Mouse (Mus musculus): ENCODE measurements around the gene Prkacb. TPM values are rescaled to one million over a fixed set of nuclear protein-coding genes. Genes with fewer than 3 reads are reported as not detected.

Prkacb gene
- polyA plus RNA-seq, 1 experiment from 2014 or later: 74.8 TPM

- H3K27ac ChIP-seq (ENCODE audit: low read depth): no peak overlapping the region
- H3K4me3 ChIP-seq (ENCODE audit: low read depth, low read length): no peak overlapping the region
- H3K9me3 ChIP-seq (ENCODE audit: low read depth, low read length): no peaks in the 10 kb centered on the region
- no peaks in the 10 kb centered on the region for H3K36me3 ChIP-seq (ENCODE audit: insufficient read depth)
- ATAC-seq (ENCODE audit: insufficient read depth) (no peak), DNase-seq (no peak)
- H3K27me3 ChIP-seq (ENCODE audit: insufficient read depth, low read length): no peaks in the 10 kb centered on the region
- peaks cover 5% of the 10 kb centered on the region; the same call in 1 of the 2 replicates for H3K4me1 ChIP-seq (ENCODE audit: insufficient read depth)
- TF ChIP-seq CTCF (IDR thresholded peaks at IDR 0.05; ENCODE audit: low read depth): no peak
- H3K4me2 ChIP-seq: peak overlapping the region; percentile 55; the same call in 1 of the 2 replicates
- WGBS: 66% methylated on average over 2 of the region's 2 CpGs
- H3K9ac ChIP-seq: no peak overlapping the region
Observed at GRCm38 (mm10) chr3:146683095-146683494, 129.7 kb downstream of the Prkacb start.

- ATAC-seq (ENCODE audit: insufficient read depth): no peak
- H3K36me3 ChIP-seq (ENCODE audit: insufficient read depth): no peaks in the 10 kb centered on the region
- peak overlapping the region; percentile 13; the same call in 1 of the 2 replicates for H3K4me3 ChIP-seq (ENCODE audit: low read depth, low read length)
- H3K27ac ChIP-seq (ENCODE audit: low read depth): peak overlapping the region; percentile 71
- TF ChIP-seq CTCF (IDR thresholded peaks at IDR 0.05; ENCODE audit: low read depth): no peak
- no peaks in the 10 kb centered on the region for H3K9me3 ChIP-seq (ENCODE audit: low read depth, low read length)
- peak overlapping the region; percentile 47 for H3K9ac ChIP-seq
- no peaks in the 10 kb centered on the region for H3K27me3 ChIP-seq (ENCODE audit: insufficient read depth, low read length)
- peak overlapping the region; percentile 55 for H3K4me2 ChIP-seq
- H3K4me1 ChIP-seq (ENCODE audit: insufficient read depth): peaks cover 5% of the 10 kb centered on the region; the same call in 1 of the 2 replicates
- 46% methylated on average over 13 of the region's 13 CpGs for WGBS
- peak; percentile 88 for DNase-seq
Observed at GRCm38 (mm10) chr3:146682140-146682651, 130.6 kb downstream of the Prkacb start.

DNA sequence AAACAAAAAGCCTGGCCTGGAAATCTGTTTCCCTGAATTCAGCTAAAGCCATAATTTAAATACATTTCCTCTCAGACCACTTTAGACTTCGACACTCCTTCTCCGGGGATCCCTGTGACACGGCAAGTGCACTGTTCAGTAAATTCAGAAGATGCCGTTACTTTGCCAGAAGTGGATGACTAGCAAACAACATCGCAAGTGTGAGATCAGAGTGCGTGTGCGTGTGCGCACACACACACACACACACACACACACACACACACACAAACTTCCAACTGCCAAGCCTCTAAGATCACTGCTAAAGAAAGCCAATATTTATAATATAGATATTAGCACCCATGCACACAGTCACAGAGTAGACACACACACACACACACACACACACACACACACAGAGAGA lies 131.1 kb downstream of the Prkacb start:
- H3K4me1 ChIP-seq (ENCODE audit: insufficient read depth): peaks cover 5% of the 10 kb centered on the region; the same call in 1 of the 2 replicates
- H3K9me3 ChIP-seq (ENCODE audit: low read depth, low read length): no peaks in the 10 kb centered on the region
- H3K27ac ChIP-seq (ENCODE audit: low read depth): no peak overlapping the region
- WGBS: 61% methylated on average over 8 of the region's 8 CpGs
- TF ChIP-seq CTCF (IDR thresholded peaks at IDR 0.05; ENCODE audit: low read depth): no peak
- no peak overlapping the region for H3K4me3 ChIP-seq (ENCODE audit: low read depth, low read length)
- no peaks in the 10 kb centered on the region for H3K36me3 ChIP-seq (ENCODE audit: insufficient read depth)
- H3K9ac ChIP-seq: no peak overlapping the region; the same call in 1 of the 2 replicates
- ATAC-seq (ENCODE audit: insufficient read depth) (no peak), DNase-seq (peak; percentile 37)
- peak overlapping the region; percentile 55 for H3K4me2 ChIP-seq
- no peaks in the 10 kb centered on the region for H3K27me3 ChIP-seq (ENCODE audit: insufficient read depth, low read length)

GRCm38 (mm10) chr3:146680625-146681024 lies 132.2 kb downstream of the Prkacb start:
- Histone ChIP-seq H3K27me3 (ENCODE audit: insufficient read depth, low read length) (no peaks in the 10 kb centered on the region), H3K36me3 (ENCODE audit: insufficient read depth) (no peaks in the 10 kb centered on the region), H3K27ac (ENCODE audit: low read depth) (no peak overlapping the region), H3K4me2 (no peak overlapping the region), H3K9ac (no peak overlapping the region), H3K4me1 (ENCODE audit: insufficient read depth) (peaks cover 5% of the 10 kb centered on the region; the same call in 1 of the 2 replicates), H3K4me3 (ENCODE audit: low read depth, low read length) (no peak overlapping the region), H3K9me3 (ENCODE audit: low read depth, low read length) (no peaks in the 10 kb centered on the region)
- WGBS: 89% methylated on average over 13 of the region's 13 CpGs
- TF ChIP-seq CTCF (IDR thresholded peaks at IDR 0.05; ENCODE audit: low read depth): no peak
- ATAC-seq (ENCODE audit: insufficient read depth) (no peak), DNase-seq (no peak)

GRCm38 (mm10) chr3:146679646-146680045 lies 133.1 kb downstream of the Prkacb start:
- Histone ChIP-seq H3K4me3 (ENCODE audit: low read depth, low read length) (no peak overlapping the region), H3K36me3 (ENCODE audit: insufficient read depth) (no peaks in the 10 kb centered on the region), H3K4me2 (no peak overlapping the region), H3K9ac (no peak overlapping the region), H3K9me3 (ENCODE audit: low read depth, low read length) (no peaks in the 10 kb centered on the region), H3K4me1 (ENCODE audit: insufficient read depth) (0 out of 2 replicates have a peak, but pooled peaks cover 5% of the 10 kb centered on the region), H3K27ac (ENCODE audit: low read depth) (no peak overlapping the region), H3K27me3 (ENCODE audit: insufficient read depth, low read length) (no peaks in the 10 kb centered on the region)
- ATAC-seq (ENCODE audit: insufficient read depth) (no peak), DNase-seq (no peak)
- TF ChIP-seq CTCF (IDR thresholded peaks at IDR 0.05; ENCODE audit: low read depth): no peak
- 89% methylated on average over 16 of the region's 16 CpGs for WGBS

Other genes starting within 250 kb of the Prkacb start
- gene Uox, start 242.6 kb downstream of the Prkacb start, polyA plus RNA-seq (2014; fragmentation: Nextera tagmentation; extraction: Ambion mirVana): not detected in 2 replicates
- not detected in 2 replicates for gene Dnase2b, start 197.4 kb downstream of the Prkacb start, polyA plus RNA-seq (2014; fragmentation: Nextera tagmentation; extraction: Ambion mirVana)
- not detected in 2 replicates for gene 4930503B20Rik, start 161.7 kb downstream of the Prkacb start, polyA plus RNA-seq (2014; fragmentation: Nextera tagmentation; extraction: Ambion mirVana)
- 0.66 and 1.2 TPM in 2 replicates for gene Samd13, start 127.4 kb downstream of the Prkacb start, polyA plus RNA-seq (2014; fragmentation: Nextera tagmentation; extraction: Ambion mirVana)
- 2.5 and 3.8 TPM in 2 replicates for gene Ttll7, start 39.4 kb upstream of the Prkacb start, polyA plus RNA-seq (2014; fragmentation: Nextera tagmentation; extraction: Ambion mirVana)

All from lung, embryonic 14.5 days (tissue).